Mouse (Mus musculus) kidney, adult 2 months (tissue): Measurements from ENCODE around the gene Abcc8. TPM values are rescaled to one million over a fixed set of nuclear protein-coding genes. Genes with fewer than 3 reads are reported as not detected.

Source experiments
- DNase-seq: peaks from one replicate; pipeline ENCODE4 v3.0.0; 2021
- H3K27ac ChIP-seq: fragments of 200-500 bp; 2 replicates; pipeline ENCODE4 v1.5.1; 2012; ENCODE audit warnings: low read depth, low read length, control low read depth, inconsistent platforms; ENCODE audit not compliant: insufficient read depth
- H3K27me3 ChIP-seq: fragments of 200-500 bp; replicated peaks from 2 replicates; pipeline ENCODE4 v1.6.1; 2012; ENCODE audit warnings: mild to moderate bottlenecking, moderate library complexity, low read length, inconsistent platforms; ENCODE audit not compliant: control insufficient read depth, insufficient read depth
- H3K36me3 ChIP-seq: fragments of 200-500 bp; 2 replicates; pipeline ENCODE4 v1.6.1; 2012; ENCODE audit warnings: mild to moderate bottlenecking, moderate library complexity, low read length, inconsistent platforms; ENCODE audit not compliant: control insufficient read depth, insufficient read depth
- H3K4me1 ChIP-seq: fragments of 200-500 bp; 2 replicates; pipeline ENCODE4 v1.6.1; 2011; ENCODE audit warnings: low read length; ENCODE audit not compliant: control insufficient read depth, insufficient read depth
- H3K4me3 ChIP-seq: fragments of 200-500 bp; 2 replicates; pipeline ENCODE4 v1.5.1; 2011; ENCODE audit warnings: mild to moderate bottlenecking, low read depth, low read length, control low read depth; ENCODE audit not compliant: insufficient read depth
- CTCF ChIP-seq: fragments of 200-500 bp; conservative IDR thresholded peaks from 2 replicates; pipeline ENCODE4 v1.5.1; 2011; ENCODE audit warnings: low read depth, mild to moderate bottlenecking, control low read depth, low read length, moderate library complexity, mixed read lengths; ENCODE audit not compliant: insufficient read depth, insufficient read length
- POLR2A ChIP-seq: fragments of 200-500 bp; IDR thresholded peaks from one replicate; pipeline ENCODE4 v1.6.1; 2011; ENCODE audit warnings: low read depth, low read length, control low read depth
- WGBS: fragments of 180-500 bp; shearing (Covaris S2); methylation state at CpG from one replicate; pipeline ENCODE4 v1.1.7; 2018; 5-methylcytosine and 5-hydroxymethylcytosine counted together
- polyA plus RNA-seq: library from polyadenylated mRNA; depleted of rRNA; stranded (reverse); fragments of >200 nt; gene quantifications from 2 replicates; pipeline ENCODE4 v1.2.3, GENCODE M21; 2012

The Abcc8 gene
- polyA plus RNA-seq, 1 experiment = 0.30 TPM

DNA sequence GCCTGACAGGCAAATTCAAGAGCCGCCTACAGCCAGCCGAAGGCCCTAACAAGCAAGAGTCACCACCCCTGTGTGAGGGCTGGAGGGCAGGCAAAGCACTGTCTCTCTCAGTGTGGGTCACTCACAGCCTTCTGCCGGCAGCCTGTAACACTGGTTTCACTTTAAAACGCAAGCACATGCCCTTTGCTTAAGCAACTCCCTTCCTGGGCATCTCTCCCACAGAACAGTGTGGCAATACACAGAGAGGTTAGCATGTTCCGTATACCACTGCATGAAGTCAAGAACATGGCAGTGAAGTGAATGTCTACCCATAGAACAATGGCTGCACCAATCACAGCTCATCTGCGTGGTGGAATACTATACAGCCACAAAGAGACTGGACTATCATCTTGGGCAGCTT is 11.4 kb downstream of the Abcc8 start:
- Histone ChIP-seq H3K27ac (no peak overlapping the region), H3K4me3 (no peak overlapping the region), H3K27me3 (no peaks in the 10 kb centered on the region), H3K36me3 (no peaks in the 10 kb centered on the region), H3K4me1 (no peaks in the 10 kb centered on the region)
- DNase-seq = no peak
- WGBS = 93% methylated on average over 6 of the region's 6 CpGs
- TF ChIP-seq CTCF (no peak), POLR2A (no peak)

DNA sequence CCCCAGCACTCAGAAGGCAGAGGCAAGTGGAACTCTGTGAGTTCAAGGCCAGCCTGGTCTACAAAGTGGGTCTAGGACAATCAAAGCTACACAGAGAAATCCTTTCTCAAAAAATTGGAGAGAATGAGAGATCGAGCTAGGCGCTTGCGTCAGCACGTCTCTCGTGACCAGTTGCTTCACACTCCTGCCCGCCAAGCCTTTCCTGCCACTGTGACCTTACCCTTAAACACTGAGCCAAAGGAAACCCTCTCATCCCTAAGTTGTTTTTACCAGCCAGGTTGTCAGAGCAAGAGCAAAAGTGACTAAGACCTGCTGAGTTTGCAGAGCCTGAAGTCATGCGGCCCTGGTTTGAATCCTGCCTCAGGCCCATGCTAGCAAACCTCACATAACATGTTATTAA is 11.9 kb downstream of the Abcc8 start:
- no peak for DNase-seq
- TF ChIP-seq CTCF = no peak
- no peak for TF ChIP-seq POLR2A
- 93% methylated on average over 7 of the region's 7 CpGs for WGBS
- Histone ChIP-seq H3K27ac (no peak overlapping the region), H3K36me3 (no peaks in the 10 kb centered on the region), H3K4me1 (no peaks in the 10 kb centered on the region), H3K4me3 (no peak overlapping the region), H3K27me3 (no peaks in the 10 kb centered on the region)

DNA sequence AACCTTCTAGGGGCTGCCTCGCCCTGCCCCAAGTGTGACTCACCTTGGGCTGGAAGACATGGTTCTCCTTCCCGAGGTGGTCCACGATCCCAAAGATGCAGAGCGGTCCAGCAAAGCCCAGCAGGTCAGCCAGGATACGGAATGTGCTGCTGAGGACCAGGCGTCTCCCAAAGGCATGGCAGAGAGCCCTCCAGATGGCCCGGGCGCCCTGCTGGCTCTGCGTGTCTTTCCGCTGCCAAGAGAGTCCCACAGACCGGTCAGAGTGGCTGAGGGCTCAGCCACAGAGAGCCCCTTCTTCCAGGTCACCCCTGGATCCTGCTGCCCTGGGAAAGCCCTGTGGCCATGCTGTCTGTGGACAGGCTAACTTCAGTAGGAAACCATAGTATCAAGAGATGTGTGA is 14.0 kb downstream of the Abcc8 start:
- H3K36me3 ChIP-seq = no peaks in the 10 kb centered on the region
- DNase-seq = no peak
- WGBS = 91% methylated on average over 11 of the region's 11 CpGs
- H3K4me1 ChIP-seq = no peaks in the 10 kb centered on the region
- no peaks in the 10 kb centered on the region for H3K27me3 ChIP-seq
- TF ChIP-seq CTCF (no peak), POLR2A (no peak)
- no peak overlapping the region for H3K4me3 ChIP-seq
- H3K27ac ChIP-seq = no peak overlapping the region

DNA sequence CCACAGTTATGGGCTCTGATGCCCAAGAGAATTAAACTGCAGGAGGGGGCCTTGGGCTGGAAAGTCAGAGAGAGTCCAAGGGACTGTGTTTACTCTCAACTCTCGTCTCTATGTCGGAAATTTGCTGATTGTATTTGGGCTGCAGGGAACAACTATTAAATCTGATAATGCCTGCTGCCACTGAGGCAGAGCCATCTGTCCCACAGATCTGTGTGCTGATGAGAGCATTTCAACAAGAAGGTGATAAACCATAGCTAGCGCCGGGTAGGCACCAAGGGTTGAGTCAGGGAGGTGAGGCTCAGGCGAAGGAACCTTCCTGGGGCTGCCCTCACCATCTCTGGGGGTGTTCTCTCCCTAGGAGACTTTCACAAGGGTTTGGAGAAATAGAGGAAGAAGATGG is 17.1 kb downstream of the Abcc8 start:
- no peak overlapping the region for H3K27ac ChIP-seq
- H3K27me3 ChIP-seq = no peaks in the 10 kb centered on the region
- TF ChIP-seq POLR2A = no peak
- no peak for TF ChIP-seq CTCF
- no peak for DNase-seq
- H3K4me3 ChIP-seq = no peak overlapping the region
- H3K36me3 ChIP-seq = no peaks in the 10 kb centered on the region
- no peaks in the 10 kb centered on the region for H3K4me1 ChIP-seq
- 79% methylated on average over 5 of the region's 5 CpGs for WGBS

DNA sequence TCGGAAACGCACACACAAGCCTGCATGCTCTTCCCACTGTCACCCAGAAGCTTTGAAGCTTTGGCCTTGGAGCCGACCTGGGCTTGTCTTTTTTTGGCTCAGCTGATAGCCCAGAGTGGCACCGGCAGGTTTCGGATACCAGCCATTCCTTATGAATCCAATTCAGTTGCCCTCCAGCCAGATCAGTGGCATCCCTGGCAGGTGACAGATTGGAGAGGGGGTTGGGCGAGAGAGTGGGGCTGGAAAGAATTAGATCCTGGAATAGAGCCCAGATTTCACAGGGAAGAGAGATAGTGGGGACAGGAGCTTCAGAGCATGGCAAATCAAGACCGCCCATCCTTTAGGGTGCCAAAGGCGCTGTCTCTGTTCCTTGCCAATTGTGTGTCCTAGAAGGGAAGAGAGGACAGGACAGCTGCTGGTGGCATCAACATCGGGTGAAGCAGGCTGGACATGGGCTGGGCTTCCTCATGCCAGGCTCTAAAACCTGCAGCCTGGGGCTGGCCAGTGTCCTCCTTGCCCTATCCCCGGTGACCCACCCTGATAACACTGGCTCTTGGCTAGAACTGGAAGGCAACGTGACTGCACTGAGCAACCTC is 17.6 kb downstream of the Abcc8 start:
- no peak for DNase-seq
- no peak overlapping the region for H3K27ac ChIP-seq
- H3K4me3 ChIP-seq = no peak overlapping the region
- TF ChIP-seq POLR2A (no peak), CTCF (no peak)
- 74% methylated on average over 11 of the region's 11 CpGs for WGBS
- no peaks in the 10 kb centered on the region for H3K27me3 ChIP-seq
- H3K36me3 ChIP-seq = no peaks in the 10 kb centered on the region
- H3K4me1 ChIP-seq = no peaks in the 10 kb centered on the region

DNA sequence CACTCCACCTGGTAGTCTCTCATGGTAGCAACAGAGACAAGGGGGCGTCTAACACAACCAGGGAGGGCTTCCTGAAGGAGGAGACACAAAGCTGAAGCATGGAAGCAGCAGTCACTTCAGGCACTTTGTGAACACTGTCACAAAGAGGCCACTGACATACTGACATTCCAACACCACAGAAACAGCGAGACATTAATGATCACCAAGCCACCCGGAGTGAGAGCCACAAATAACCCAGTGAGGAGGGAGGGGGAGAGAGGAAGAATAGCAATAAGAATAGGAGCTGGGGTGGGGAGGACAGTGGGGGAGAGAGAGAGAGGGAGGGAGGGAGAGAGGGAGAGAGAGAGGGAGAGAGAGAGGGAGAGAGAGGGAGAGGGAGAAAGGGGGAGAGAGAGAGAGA is 18.2 kb downstream of the Abcc8 start:
- no peak overlapping the region for H3K27ac ChIP-seq
- H3K27me3 ChIP-seq = no peaks in the 10 kb centered on the region
- DNase-seq = no peak
- TF ChIP-seq POLR2A = no peak
- no peak for TF ChIP-seq CTCF
- no peaks in the 10 kb centered on the region for H3K36me3 ChIP-seq
- 40% methylated on average over 3 of the region's 3 CpGs for WGBS
- no peaks in the 10 kb centered on the region for H3K4me1 ChIP-seq
- H3K4me3 ChIP-seq = no peak overlapping the region

DNA sequence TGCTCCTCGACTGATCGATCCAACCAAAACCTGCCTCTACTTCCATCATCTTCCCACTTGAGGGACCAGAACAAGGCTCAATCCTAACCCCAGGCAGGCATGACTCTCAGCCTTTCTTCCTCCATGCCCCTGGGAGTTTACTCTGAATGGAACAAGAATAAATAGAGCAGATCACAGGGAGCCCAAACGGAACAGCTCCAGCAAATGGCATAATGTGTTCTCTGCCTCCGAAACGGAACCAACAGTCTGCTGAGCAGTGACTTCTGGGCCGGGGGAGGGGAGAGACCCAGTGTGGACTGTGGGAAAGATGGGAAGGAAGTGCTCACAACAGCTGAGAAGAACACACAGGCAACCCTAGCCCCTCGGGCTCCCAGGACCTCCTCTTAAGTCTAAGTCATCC is 22.1 kb downstream of the Abcc8 start:
- Histone ChIP-seq H3K27me3 (no peaks in the 10 kb centered on the region), H3K27ac (no peak overlapping the region), H3K36me3 (no peaks in the 10 kb centered on the region), H3K4me1 (no peaks in the 10 kb centered on the region), H3K4me3 (no peak overlapping the region)
- no peak for TF ChIP-seq POLR2A
- no peak for TF ChIP-seq CTCF
- no peak for DNase-seq
- 66% methylated on average over 7 of the region's 7 CpGs for WGBS
